Mouse (Mus musculus) kidney, postnatal 36 days (tissue): ENCODE results near the gene Ephb3.

Experiments used
- DNase-seq, 2 experiments: peaks; one replicate each; pipeline ENCODE4 v3.0.0; 2021 to 2022; ENCODE audit warnings: mixed read lengths in 2 of 2

Ephb3 gene

DNA sequence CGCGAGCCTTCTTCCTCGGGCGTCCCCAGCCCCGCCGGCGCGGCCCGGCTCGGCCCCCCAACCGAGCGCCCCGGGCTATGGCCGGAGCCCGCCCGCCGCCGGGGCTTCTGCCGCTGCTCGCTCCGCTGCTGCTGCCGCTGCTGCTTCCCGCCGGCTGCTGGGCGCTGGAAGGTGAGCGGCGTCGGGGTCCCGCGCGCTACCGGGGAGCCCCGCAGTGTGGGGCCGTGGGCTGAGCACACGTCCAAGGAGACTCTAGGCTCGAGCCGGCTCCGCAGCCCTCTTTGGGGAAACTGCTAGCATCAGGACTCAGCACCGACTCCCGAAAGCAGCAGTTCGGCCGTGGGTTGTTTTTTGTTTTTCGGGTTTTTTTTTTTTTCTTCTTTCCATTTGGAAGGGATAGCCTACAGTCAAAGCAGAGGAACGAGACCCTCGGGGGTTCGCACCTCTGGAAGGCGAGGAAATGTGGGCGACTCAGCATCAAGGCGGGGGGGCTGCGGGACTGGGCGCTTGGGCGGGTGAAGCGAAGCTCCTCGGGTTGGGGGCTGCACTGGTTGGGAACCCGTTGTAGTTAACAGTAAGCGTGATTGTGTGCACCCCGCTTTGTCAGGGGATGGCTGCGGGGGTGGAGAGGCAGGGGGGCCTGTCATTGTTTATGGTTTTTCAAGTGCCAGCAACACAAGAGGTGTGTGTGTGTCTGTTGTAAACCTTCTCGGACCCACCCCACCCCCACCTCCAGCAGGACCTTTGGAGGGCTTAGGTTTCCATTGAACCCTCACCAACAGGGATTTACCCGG, 735 bp downstream of the Ephb3 start:
- DNase-seq: no peak

- DNase-seq: no peak
These were observed 3.5 kb downstream of the Ephb3 start for GRCm38 (mm10) chr16:21208001-21208565.

GRCm38 (mm10) chr16:21209290-21209689, 4.7 kb downstream of the Ephb3 start:
- DNase-seq: no peak

- DNase-seq: no peak
These were observed 5.6 kb downstream of the Ephb3 start for GRCm38 (mm10) chr16:21210204-21210603.

- DNase-seq: peak; percentile 84 to 91
These were observed 6.2 kb downstream of the Ephb3 start for GRCm38 (mm10) chr16:21210667-21211338.

- DNase-seq: no peak
These were observed 6.9 kb downstream of the Ephb3 start for GRCm38 (mm10) chr16:21211501-21211900.

DNA sequence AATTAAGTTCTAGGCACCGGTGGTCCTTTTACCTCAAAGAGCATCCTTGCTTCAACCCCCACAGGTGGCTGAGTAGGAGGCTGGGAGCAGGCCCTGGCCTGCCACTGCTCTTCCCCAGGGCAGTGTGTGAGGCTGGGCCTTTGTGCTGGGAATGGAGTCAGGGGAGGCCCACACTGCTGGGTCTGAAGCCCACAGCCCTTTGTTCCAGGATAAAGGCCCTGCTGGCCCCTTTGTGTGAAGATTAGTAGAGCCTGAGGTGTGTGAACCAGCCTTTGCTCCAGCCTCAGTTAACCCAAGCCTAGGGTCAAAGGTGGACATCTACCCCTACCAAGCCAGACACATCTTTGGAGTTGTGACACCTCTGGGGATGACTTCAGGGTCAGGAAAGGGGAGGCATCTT, 7.8 kb downstream of the Ephb3 start:
- DNase-seq: no peak

GRCm38 (mm10) chr16:21213939-21214338, 9.4 kb downstream of the Ephb3 start:
- no peak for DNase-seq

- no peak for DNase-seq
These were observed 10.2 kb downstream of the Ephb3 start for GRCm38 (mm10) chr16:21214803-21215202.

GRCm38 (mm10) chr16:21216047-21216446, 11.5 kb downstream of the Ephb3 start:
- DNase-seq: peak in 1 of 2 experiments; percentile 29

- no peak for DNase-seq
These were observed 12.7 kb downstream of the Ephb3 start for GRCm38 (mm10) chr16:21217233-21217632.

GRCm38 (mm10) chr16:21219656-21220055, 15.1 kb downstream of the Ephb3 start:
- DNase-seq: peak in 1 of 2 experiments; percentile 9

- no peak for DNase-seq
These were observed 18.5 kb downstream of the Ephb3 start for GRCm38 (mm10) chr16:21223038-21223437.

- no peak for DNase-seq
These were observed 20.2 kb downstream of the Ephb3 start for GRCm38 (mm10) chr16:21224648-21225240.

DNA sequence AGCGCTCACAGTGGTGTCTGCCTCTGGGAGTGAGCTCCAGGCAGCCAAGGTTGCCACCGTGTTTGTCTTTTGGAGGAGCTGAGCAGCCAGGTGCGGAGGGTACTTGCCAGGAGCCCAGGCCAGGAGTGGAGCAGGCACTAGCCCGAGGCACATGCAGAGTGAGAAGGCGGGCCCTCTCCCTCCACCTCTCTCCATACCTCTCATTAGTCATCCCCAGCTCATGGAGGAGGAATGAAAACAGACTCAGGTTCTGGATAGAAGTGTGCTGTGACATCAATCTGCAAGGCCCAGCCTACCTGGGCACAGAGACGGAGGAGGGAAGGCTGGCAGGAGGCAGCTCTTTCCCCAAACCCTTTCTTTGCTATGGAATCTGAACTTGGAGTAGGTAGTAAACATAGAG, 22.1 kb downstream of the Ephb3 start:
- DNase-seq: no peak

DNA sequence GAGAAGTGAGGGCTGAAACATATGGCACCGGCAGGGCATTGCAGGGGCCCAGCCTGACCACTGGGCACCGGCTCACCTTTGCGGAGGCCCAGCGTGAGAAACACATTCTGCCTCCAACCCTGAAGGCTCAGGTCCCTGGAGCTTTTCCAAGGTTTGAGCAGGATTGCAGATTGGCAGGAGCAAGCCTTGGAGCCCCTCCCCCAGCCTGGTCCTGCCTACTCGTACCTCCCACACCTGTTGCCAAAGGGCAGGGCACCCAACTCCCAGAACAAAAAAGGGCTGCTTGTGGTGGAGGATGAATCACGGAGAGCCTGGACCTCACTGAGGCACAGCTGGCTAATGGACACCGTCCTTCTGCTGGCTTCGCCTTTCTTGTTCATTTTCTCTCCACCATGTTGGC, 30.6 kb downstream of the Ephb3 start:
- peak; percentile 80 to 82 for DNase-seq

DNA sequence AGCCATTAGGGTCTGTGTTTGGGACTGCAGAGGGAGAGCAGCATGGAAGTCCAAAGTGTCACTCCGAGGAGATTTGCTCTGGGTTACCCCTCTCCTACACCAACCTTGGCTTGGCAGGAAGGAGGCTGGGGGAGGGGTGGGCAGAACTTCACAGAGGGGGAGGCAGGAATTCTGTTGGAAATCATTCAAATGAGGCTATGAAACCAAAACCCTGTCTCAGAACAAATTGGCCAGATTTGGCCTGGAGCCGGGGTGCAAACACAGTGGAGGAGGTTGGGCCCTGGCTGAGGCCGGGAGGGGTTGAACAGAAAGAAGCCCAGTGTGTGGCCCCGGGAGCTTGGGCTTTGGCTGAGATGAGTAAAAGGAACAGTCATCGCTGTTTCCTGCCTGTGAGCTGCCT, 34.2 kb downstream of the Ephb3 start:
- peak in 1 of 2 experiments; percentile 29 for DNase-seq

DNA sequence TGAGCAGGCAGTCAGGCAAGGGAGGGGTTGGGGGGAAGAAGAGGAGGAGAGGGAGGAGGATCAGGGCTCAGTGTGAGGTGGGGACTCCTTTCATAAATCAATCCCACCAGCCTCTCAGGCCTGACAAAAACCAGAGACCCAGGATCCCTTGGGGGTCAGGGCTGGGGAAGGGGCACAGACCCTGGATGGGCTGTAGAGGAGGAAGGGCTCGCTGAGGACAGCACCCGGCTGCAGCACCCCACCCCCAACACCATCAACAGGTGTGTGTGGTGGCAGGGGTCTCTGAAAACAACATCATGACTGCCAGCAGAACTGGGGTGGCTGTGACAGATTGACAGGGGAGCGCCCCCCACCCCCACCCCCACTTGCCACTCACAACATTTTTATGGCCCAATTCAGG, 36.0 kb downstream of the Ephb3 start:
- no peak for DNase-seq

DNA sequence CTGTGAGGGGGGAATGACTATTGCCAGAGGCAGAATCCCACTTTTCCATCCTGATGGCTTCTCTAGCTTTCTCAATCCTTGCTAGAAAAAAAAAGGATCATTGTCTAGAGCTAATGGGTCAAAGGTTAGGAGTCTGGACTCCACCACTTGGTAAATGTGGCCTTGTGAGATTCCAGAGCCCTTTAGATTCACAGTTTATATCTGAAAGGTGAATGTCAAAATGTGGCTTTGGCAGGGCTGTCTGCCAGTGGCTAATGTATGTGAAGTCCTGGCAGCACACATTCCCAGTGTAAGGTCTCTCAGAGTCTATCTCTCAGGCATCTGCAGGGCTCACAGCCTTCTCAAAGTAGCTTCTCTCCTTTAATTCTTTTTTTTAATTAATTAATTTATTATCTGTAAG, 36.5 kb downstream of the Ephb3 start:
- DNase-seq: no peak

DNA sequence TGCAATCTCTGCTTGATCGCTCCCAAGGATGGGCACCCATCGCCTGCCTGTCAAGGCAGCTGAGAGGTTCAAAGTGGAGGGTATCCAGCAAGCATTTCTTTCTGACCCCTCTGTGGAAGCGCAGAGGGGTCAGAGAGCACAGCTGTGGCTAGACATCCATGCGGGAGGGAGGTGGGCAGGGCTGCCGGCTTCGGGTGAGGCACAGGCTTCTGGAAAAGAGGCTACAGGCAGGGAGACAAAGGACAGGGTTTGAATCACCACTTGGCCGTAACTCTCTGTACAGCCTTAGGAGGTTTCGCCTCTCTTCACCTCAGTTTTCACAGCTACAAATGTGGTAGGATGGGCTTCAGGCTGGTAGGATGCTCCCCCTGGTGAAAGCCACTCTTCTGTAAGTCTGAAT, 38.4 kb downstream of the Ephb3 start:
- DNase-seq: no peak

- no peak for DNase-seq
These were observed 40.2 kb downstream of the Ephb3 start for GRCm38 (mm10) chr16:21244803-21245202.

DNA sequence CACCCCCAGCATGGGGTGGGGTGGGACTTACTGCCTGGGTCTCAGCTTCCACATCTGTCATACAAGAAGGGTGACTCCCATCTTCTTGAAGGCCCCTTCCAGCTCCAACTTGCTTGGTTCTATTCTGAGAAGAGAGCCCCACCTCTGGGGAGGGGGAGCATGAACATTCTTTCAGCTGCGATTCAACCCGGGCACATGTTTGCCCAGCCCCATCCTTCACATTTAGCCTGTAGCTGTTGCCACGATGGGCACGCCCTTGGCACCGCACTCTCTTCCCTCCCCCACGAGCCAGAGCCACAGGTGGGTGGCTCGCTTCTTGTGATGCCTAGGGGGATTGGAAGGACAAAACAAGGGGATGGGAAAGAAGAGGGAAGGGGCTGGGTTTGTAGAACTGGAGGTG, 40.8 kb downstream of the Ephb3 start:
- no peak for DNase-seq

- peak; percentile 89 for DNase-seq
These were observed 41.4 kb downstream of the Ephb3 start for GRCm38 (mm10) chr16:21245931-21246390.
